Mouse (Mus musculus) olfactory bulb, adult 2 months (tissue): ENCODE data around the gene 4933414I15Rik. TPM values are rescaled to one million over a fixed set of nuclear protein-coding genes. Genes with fewer than 3 reads are reported as not detected.
A peak's percentile ranks its signal among the peaks of the same experiment; 100 is the strongest.

ENCODE experiments used
- H3K27ac ChIP-seq: fragments of 200-500 bp; 2 replicates; pipeline ENCODE4 v1.5.1; 2012; ENCODE audit warnings: low read depth, low read length; ENCODE audit not compliant: insufficient read depth
- H3K4me1 ChIP-seq: fragments of 200-500 bp; 2 replicates; pipeline ENCODE4 v1.6.1; 2012; ENCODE audit warnings: low read length; ENCODE audit not compliant: control insufficient read depth, insufficient read depth
- H3K4me3 ChIP-seq: fragments of 200-500 bp; 2 replicates; pipeline ENCODE4 v1.5.1; 2012; ENCODE audit warnings: mild to moderate bottlenecking, low read depth, low read length, moderate library complexity; ENCODE audit not compliant: insufficient read depth
- CTCF ChIP-seq: fragments of 200-500 bp; IDR thresholded peaks from 2 replicates; pipeline ENCODE4 v1.5.1; 2012; ENCODE audit warnings: low read depth, mild to moderate bottlenecking, low read length, moderate library complexity; ENCODE audit not compliant: insufficient read depth
- POLR2A ChIP-seq: fragments of 200-500 bp; IDR thresholded peaks from 2 replicates; pipeline ENCODE4 v1.6.1; 2012; ENCODE audit warnings: mild to moderate bottlenecking, low read depth, low read length, moderate library complexity; ENCODE audit not compliant: insufficient read depth
- WGBS: fragments of 180-500 bp; shearing (Covaris S2); methylation state at CpG from one replicate; pipeline ENCODE4 v1.1.7; 2018; 5-methylcytosine and 5-hydroxymethylcytosine counted together
- polyA plus RNA-seq: library from polyadenylated mRNA; stranded (reverse); fragments of >200 nt; gene quantifications from 2 replicates; pipeline ENCODE4 v1.2.4, GENCODE M21; 2012; ENCODE audit warnings: low replicate concordance; ENCODE audit not compliant: missing spikeins, insufficient read depth, insufficient read length

Gene 4933414I15Rik
- polyA plus RNA-seq, 1 experiment, result not detected

DNA sequence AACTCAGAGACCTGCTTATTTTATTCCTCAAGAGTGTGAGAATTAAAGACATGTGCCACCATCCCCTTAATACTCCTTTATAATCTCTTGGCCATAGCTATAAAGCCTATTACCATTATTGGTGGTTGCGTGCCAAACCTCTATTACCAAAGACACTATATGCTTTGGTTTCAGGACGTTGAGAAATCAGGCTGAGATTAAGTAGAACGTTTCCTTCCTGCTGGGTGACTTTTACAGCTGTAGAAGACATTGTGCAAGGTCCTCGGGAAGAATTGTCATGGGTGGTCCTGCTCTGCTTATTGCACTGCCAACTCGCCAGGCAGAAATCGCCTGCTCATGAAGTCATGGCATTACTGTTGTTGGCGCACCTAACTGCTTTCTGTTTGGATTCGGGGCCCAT lies 5.1 kb downstream of the 4933414I15Rik start:
- Histone ChIP-seq H3K4me1 (no peaks in the 10 kb centered on the region), H3K27ac (no peak overlapping the region), H3K4me3 (no peak overlapping the region)
- TF ChIP-seq POLR2A, result no peak
- TF ChIP-seq CTCF, result no peak
- 79% methylated on average over 8 of the region's 8 CpGs for WGBS

GRCm38 (mm10) chr11:50932040-50932439 lies 11.5 kb downstream of the 4933414I15Rik start:
- Histone ChIP-seq H3K4me3 (no peak overlapping the region), H3K27ac (no peak overlapping the region)
- TF ChIP-seq CTCF, result no peak
- TF ChIP-seq POLR2A, result no peak

DNA sequence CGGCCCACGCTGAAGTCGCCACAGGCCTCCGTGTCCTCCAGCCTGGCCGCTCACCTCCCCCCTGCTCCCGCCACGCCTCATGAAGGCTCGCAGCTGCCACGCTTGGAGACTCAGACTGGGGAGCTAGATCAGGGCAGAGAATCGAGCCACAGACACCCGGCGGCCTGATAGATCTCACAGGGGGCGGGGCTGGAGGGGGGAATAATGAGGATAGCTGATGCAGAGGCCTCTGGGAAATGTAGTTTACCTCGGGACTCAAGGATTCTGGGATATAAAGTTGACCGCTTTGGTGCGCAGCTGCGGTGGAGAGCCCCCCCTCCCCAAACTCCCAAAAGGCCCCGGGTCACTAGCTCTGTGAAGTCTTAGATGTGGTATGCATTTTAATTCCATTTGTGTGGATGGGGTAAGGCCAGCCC lies 12.1 kb downstream of the 4933414I15Rik start, which contains the start of gene Zfp354b:
Gene Zfp354b, minus strand, starts transcription at position 183 of the 416 bp plus-strand sequence.
- H3K27ac ChIP-seq, result peak within 1 kb of the TSS; percentile 81
- TF ChIP-seq CTCF, result no peak
- TF ChIP-seq POLR2A, result peak; percentile 67
- peak within 1 kb of the TSS; percentile 77 for H3K4me3 ChIP-seq
- WGBS, result under 1% methylated on average over 18 of the region's 18 CpGs
- peaks cover 7% of the 10 kb centered on the region; the same call in 1 of the 2 replicates for H3K4me1 ChIP-seq

More at GRCm38 (mm10) chr11:50932040-50932439, 11.5 kb downstream of the 4933414I15Rik start:
- 67% methylated on average over 1 of the region's 1 CpGs for WGBS
- peaks cover 7% of the 10 kb centered on the region; the same call in 1 of the 2 replicates for H3K4me1 ChIP-seq

GRCm38 (mm10) chr11:50931021-50931420 lies 12.5 kb downstream of the 4933414I15Rik start:
- TF ChIP-seq CTCF (no peak), POLR2A (no peak)
- Histone ChIP-seq H3K4me3 (peak overlapping the region; percentile 77), H3K27ac (peak overlapping the region; percentile 81), H3K4me1 (peaks cover 7% of the 10 kb centered on the region; the same call in 1 of the 2 replicates)
- WGBS, result under 1% methylated on average over 16 of the region's 16 CpGs

GRCm38 (mm10) chr11:50930469-50931014 lies 13.0 kb downstream of the 4933414I15Rik start:
- WGBS, result 27% methylated on average over 14 of the region's 14 CpGs
- peak overlapping the region; percentile 77 for H3K4me3 ChIP-seq
- H3K4me1 ChIP-seq, result peaks cover 7% of the 10 kb centered on the region; the same call in 1 of the 2 replicates
- no peak for TF ChIP-seq POLR2A
- no peak for TF ChIP-seq CTCF
- H3K27ac ChIP-seq, result no peak overlapping the region; the same call in 1 of the 2 replicates

- TF ChIP-seq CTCF (peak; percentile 45; the same call in 1 of the 2 replicates), POLR2A (peak; percentile 52; the same call in 1 of the 2 replicates)
- H3K4me3 ChIP-seq, result peak within 1 kb of the TSS; percentile 78
- H3K4me1 ChIP-seq, result peaks cover 9% of the 10 kb centered on the region
- under 1% methylated on average over 47 of the region's 47 CpGs for WGBS
- H3K27ac ChIP-seq, result no peak within 1 kb of the TSS
These were observed 27.8 kb downstream of the 4933414I15Rik start, which contains the start of gene Zfp2 for GRCm38 (mm10) chr11:50915671-50916320. Zfp2 (minus strand) TSS chr11:50916165.

DNA sequence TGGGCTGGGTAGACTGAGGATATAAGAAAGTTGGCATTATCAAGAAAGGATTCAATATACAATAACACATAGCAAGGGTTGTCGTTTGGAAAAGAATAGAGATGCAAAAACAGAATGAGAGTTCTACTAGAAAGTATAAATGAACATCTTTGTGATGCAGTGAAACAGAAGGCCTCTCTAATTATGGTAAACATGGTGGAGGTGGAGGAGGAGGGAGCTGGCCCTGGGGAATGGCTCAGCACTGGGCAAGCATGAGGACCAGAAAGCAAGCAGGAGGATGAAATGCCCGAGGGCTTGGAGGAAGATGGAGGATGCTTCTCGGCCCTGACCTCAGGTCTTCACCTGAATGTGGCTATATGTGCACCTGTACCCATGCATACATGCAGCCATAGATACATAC lies 29.1 kb downstream of the 4933414I15Rik start:
- H3K27ac ChIP-seq, result no peak overlapping the region
- H3K4me1 ChIP-seq, result peaks cover 9% of the 10 kb centered on the region
- H3K4me3 ChIP-seq, result no peak overlapping the region
- 72% methylated on average over 3 of the region's 3 CpGs for WGBS
- no peak for TF ChIP-seq POLR2A
- TF ChIP-seq CTCF, result no peak

DNA sequence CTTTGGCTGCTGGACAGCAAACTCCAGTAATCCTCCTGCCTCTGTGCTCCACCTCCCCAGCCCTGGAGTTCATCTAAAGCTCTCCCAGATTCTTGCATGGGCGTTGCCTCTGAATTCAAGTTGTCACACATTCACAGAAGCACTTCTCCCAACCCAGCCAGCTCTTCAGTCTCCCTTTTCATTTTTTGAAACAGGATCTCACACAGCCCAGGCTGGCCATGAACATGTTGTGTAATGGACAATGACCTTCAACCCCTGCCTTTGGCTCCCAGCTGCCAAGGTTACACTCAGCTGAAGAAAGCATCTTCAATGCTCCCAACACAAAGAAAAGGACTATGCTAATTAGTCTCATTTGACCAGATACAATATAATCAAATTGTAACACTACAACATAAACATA lies 30.3 kb downstream of the 4933414I15Rik start:
- Histone ChIP-seq H3K4me3 (no peak overlapping the region), H3K4me1 (peaks cover 12% of the 10 kb centered on the region), H3K27ac (no peak overlapping the region)
- TF ChIP-seq POLR2A, result no peak
- no peak for TF ChIP-seq CTCF
- 88% methylated on average over 1 of the region's 1 CpGs for WGBS

DNA sequence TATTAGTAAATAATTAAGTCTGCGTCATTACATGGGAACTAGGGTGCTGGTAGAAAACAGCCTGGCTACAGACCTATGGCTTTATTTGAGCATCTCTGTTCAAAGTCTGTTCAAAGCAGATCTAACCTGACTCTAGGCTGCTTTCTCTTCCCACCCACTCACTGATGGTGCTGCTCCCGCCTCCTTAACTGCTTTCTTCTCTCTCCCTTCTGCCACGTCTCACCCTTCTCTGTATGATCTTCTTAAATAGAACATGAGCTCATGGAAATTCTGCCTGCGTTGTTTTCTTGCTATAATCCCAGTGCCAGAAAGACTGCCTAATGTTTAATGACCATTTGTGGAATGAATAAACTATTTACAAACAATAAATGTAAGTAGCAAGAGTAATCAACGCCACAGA lies 35.4 kb downstream of the 4933414I15Rik start:
- no peak for TF ChIP-seq POLR2A
- no peak for TF ChIP-seq CTCF
- H3K27ac ChIP-seq, result no peak overlapping the region
- peaks cover 4% of the 10 kb centered on the region for H3K4me1 ChIP-seq
- H3K4me3 ChIP-seq, result no peak overlapping the region
- 47% methylated on average over 5 of the region's 5 CpGs for WGBS
